ENCODE assay signal across 31 mouse cellular contexts in the genomic region with DNA sequence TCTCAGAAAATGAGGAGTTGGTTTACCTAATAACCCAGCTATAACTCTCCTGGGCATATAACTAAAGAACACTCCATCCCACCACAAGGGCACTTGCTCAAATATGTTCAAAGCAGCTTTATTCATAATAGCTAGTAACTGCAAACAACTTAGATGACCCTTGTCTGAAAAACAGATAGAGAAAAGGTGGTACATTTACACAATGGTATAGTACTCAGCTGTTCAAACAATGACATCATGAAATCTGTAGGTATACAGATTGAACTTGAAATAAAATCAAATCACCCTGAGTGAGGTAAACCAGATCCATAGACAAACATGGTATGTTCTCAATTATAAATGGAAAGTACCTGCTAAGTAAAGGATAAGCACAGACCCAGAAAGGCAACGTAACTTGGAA.
"Had no signal": no experiment of that assay in that cellular context is flagged by ENCODE, and none has a peak within 500 bp of the region (broad histone marks: within the 10 kb centered on the region; RNA-seq: fewer than 3 reads in every experiment).

No protein-coding gene starts in this region.

- DNase-seq: left cerebral cortex, postnatal 4 days; liver; liver, embryonic 13.5 days; liver, postnatal 0 days; lung, adult 18-20 months; lung, adult 2 months; lung, postnatal 10 days; lung, postnatal 14 days; lung, postnatal 36 days; lung, postnatal 4 days; midbrain, embryonic 14.5 days had no signal

- ATAC-seq: liver, embryonic 12.5 days; liver, postnatal 0 days; midbrain, embryonic 13.5 days; midbrain, embryonic 15.5 days; midbrain, embryonic 16.5 days had no signal

- H3K4me2 ChIP-seq: limb, embryonic 12.5 days; limb, embryonic 13.5 days; limb, embryonic 15.5 days; liver, embryonic 11.5 days; liver, embryonic 12.5 days; liver, embryonic 13.5 days; liver, embryonic 15.5 days; lung, embryonic 15.5 days; midbrain, embryonic 11.5 days; midbrain, embryonic 12.5 days; midbrain, embryonic 13.5 days; midbrain, embryonic 15.5 days; neural tube, embryonic 12.5 days had no signal

- H3K4me3 ChIP-seq: left cerebral cortex, adult 2 months; limb, embryonic 10.5 days; limb, embryonic 12.5 days; limb, embryonic 13.5 days; limb, embryonic 15.5 days; liver, embryonic 12.5 days; liver, embryonic 13.5 days; liver, embryonic 15.5 days; lung, embryonic 15.5 days; midbrain, embryonic 10.5 days; midbrain, embryonic 12.5 days; midbrain, embryonic 13.5 days; midbrain, embryonic 15.5 days; myocyte; neural tube, embryonic 12.5 days had no signal

- H3K36me3 ChIP-seq: limb, embryonic 10.5 days; limb, embryonic 12.5 days; limb, embryonic 13.5 days; limb, embryonic 15.5 days; liver, embryonic 12.5 days; liver, embryonic 13.5 days; liver, embryonic 15.5 days; lung, embryonic 15.5 days; midbrain, embryonic 10.5 days; midbrain, embryonic 12.5 days; midbrain, embryonic 13.5 days; midbrain, embryonic 15.5 days; neural tube, embryonic 12.5 days had no signal

- H3K9ac ChIP-seq: limb, embryonic 12.5 days; limb, embryonic 13.5 days; limb, embryonic 15.5 days; liver, embryonic 12.5 days; liver, embryonic 13.5 days; liver, embryonic 14.5 days; liver, embryonic 15.5 days; liver, postnatal 0 days; lung, embryonic 15.5 days; midbrain, embryonic 12.5 days; midbrain, embryonic 13.5 days; midbrain, embryonic 15.5 days; neural tube, embryonic 12.5 days had no signal

- H3K27me3 ChIP-seq: limb, embryonic 12.5 days; limb, embryonic 13.5 days; limb, embryonic 15.5 days; liver, embryonic 12.5 days; liver, embryonic 13.5 days; liver, embryonic 15.5 days; lung, embryonic 15.5 days; megakaryocyte, embryonic 14.5 days; midbrain, embryonic 12.5 days; midbrain, embryonic 13.5 days; midbrain, embryonic 15.5 days; neural tube, embryonic 12.5 days had no signal

- H3K27ac ChIP-seq: left cerebral cortex, adult 2 months; limb, embryonic 10.5 days; limb, embryonic 12.5 days; limb, embryonic 13.5 days; limb, embryonic 15.5 days; liver, embryonic 12.5 days; liver, embryonic 13.5 days; liver, embryonic 14.5 days; liver, embryonic 15.5 days; lung, embryonic 15.5 days; macrophage; midbrain, embryonic 10.5 days; midbrain, embryonic 12.5 days; midbrain, embryonic 13.5 days; midbrain, embryonic 15.5 days; neural tube, embryonic 12.5 days had no signal

- H3K9me3 ChIP-seq: limb, embryonic 10.5 days; limb, embryonic 12.5 days; limb, embryonic 13.5 days; limb, embryonic 15.5 days; liver, embryonic 12.5 days; liver, embryonic 13.5 days; liver, embryonic 15.5 days; lung, embryonic 15.5 days; midbrain, embryonic 10.5 days; midbrain, embryonic 12.5 days; midbrain, embryonic 13.5 days; midbrain, embryonic 15.5 days; neural tube, embryonic 12.5 days had no signal

- H3K4me1 ChIP-seq: limb, embryonic 10.5 days; limb, embryonic 13.5 days; limb, embryonic 15.5 days; liver, embryonic 12.5 days; liver, embryonic 13.5 days; liver, embryonic 15.5 days; lung, embryonic 15.5 days; megakaryocyte, embryonic 14.5 days; midbrain, embryonic 10.5 days; midbrain, embryonic 12.5 days; midbrain, embryonic 13.5 days; midbrain, embryonic 15.5 days; neural tube, embryonic 12.5 days had no signal
